ENCODE assay signal across 25 mouse cellular contexts in the genomic region with DNA sequence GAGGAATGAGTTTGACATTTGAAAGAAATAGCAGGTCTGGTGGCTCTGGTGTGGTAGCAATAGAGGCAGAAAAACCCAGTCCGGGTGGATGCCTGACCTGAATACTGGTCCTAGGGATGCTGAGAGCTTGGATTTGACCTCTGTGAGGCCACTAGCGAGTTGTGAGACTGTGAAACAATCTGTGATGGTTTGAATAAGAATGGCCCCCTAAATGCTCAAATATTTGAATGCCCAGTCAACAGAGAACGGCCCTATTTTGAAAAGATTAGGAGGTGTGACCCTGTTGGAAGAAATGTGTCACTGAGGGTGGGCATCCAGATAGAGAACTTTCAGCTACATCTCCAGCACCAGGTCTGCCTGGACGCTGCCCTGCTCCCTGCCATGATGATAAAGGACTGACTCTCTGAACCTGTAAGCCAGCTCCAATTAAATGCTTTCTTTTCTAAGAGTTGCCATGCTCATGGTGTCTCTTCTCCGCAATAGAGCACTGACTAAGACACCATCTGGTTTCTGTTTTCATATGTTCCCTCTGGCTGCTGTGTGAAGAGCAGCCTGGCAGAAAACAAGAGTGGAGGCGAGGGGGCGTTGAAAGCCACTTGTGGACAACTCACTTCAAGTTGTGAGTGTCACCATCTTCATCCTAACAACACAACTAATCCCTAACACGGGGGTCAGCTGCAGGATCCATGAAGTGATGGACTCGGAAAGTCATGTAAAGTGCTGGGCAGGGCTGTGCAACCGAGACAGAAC. TPM values are rescaled to one million over a fixed set of nuclear protein-coding genes. Genes with fewer than 3 reads are reported as not detected.
DNase-seq lines count a peak whose midpoint lies in the region; ATAC-seq lines count a peak whose summit lies in the region.
"Had no signal": no experiment of that assay in that cellular context is flagged by ENCODE, and none has a peak within 500 bp of the region (broad histone marks: within the 10 kb centered on the region; RNA-seq: fewer than 3 reads in every experiment).

No protein-coding gene starts in this region.

- 50% methylated on average over 10 of the region's 10 CpGs for WGBS in heart, embryonic 12.5 days

- H3K27ac ChIP-seq in heart, embryonic 12.5 days (ENCODE audit: poor library complexity, severe bottlenecking), result no peak overlapping the region
- H3K27ac ChIP-seq: gastrocnemius, adult 2 months; heart, embryonic 15.5 days; hindbrain, postnatal 0 days; limb, embryonic 13.5 days; liver, embryonic 13.5 days; lung, embryonic 15.5 days; macrophage; neural tube, embryonic 13.5 days; stomach, postnatal 0 days had no signal

- H3K9me3 ChIP-seq in heart, embryonic 12.5 days (replicated peaks), result no peaks in the 10 kb centered on the region
- H3K9me3 ChIP-seq: heart, embryonic 15.5 days; limb, embryonic 13.5 days; liver, embryonic 13.5 days; lung, embryonic 15.5 days; neural tube, embryonic 13.5 days had no signal

- peaks cover 10% of the 10 kb centered on the region for H3K27me3 ChIP-seq in heart, embryonic 12.5 days (replicated peaks)
- H3K27me3 ChIP-seq: limb, embryonic 13.5 days; neural tube, embryonic 13.5 days had no signal

- 0 out of 2 replicates have a peak overlapping the region, but pooled peaks have one; percentile 17 for H3K4me2 ChIP-seq in heart, embryonic 12.5 days
- H3K4me2 ChIP-seq: heart, embryonic 15.5 days; limb, embryonic 13.5 days; liver, embryonic 13.5 days; lung, embryonic 15.5 days; midbrain, embryonic 11.5 days; neural tube, embryonic 13.5 days had no signal

- H3K4me1 ChIP-seq in heart, embryonic 12.5 days (replicated peaks), result peaks cover 19% of the 10 kb centered on the region
- H3K4me1 ChIP-seq: liver, embryonic 13.5 days had no signal

- no peak for DNase-seq in heart, postnatal 25 days (ENCODE audit: low spot score)
- peak; percentile 44 to 49 for DNase-seq in left cerebral cortex, postnatal 36 days (ENCODE audit: low spot score in 2 of 2)
- DNase-seq in left cerebral cortex, adult 11 months (ENCODE audit: low spot score), result no peak
- peak; percentile 57 for DNase-seq in ZHBTc4 (ENCODE audit: low read depth, low spot score)
- peak; percentile 67 for DNase-seq in layer of hippocampus, adult 9-11 months
- no peak for DNase-seq in cerebellum, postnatal 14 days
- no peak for DNase-seq in thymus, postnatal 10 days (ENCODE audit: low spot score in 2 of 2)
- DNase-seq: adrenal gland, adult 8-10 months; B cell, adult 2 months; cerebellum, adult 9-11 months; forebrain, postnatal 0 days; gastrocnemius, adult 2 months; kidney, adult 11 months; liver, embryonic 13.5 days; thymus, postnatal 14 days had no signal

- no peak for ATAC-seq in heart, embryonic 12.5 days (ENCODE audit: insufficient number of reproducible peaks, low FRiP score)
- ATAC-seq: forebrain, postnatal 0 days; hindbrain, postnatal 0 days had no signal

- intact Hi-C loops in heart, postnatal 25 days (cut with DNase I), result no loop called here
- intact Hi-C loops in left cerebral cortex, postnatal 36 days (cut with DNase I), result no loop called here

- H3K9ac ChIP-seq in heart, embryonic 12.5 days, result no peak overlapping the region; the same call in 1 of the 2 replicates
- H3K9ac ChIP-seq: forebrain, postnatal 0 days; heart, embryonic 15.5 days; limb, embryonic 13.5 days; liver, embryonic 13.5 days; lung, embryonic 15.5 days; neural tube, embryonic 13.5 days had no signal

- H3K36me3 ChIP-seq in heart, embryonic 12.5 days, result no peaks in the 10 kb centered on the region
- H3K36me3 ChIP-seq: heart, embryonic 15.5 days; liver, embryonic 13.5 days; lung, embryonic 15.5 days had no signal

- no peak overlapping the region for H3K4me3 ChIP-seq in heart, embryonic 12.5 days
- H3K4me3 ChIP-seq: gastrocnemius, adult 2 months; heart, embryonic 15.5 days; limb, embryonic 13.5 days; liver, embryonic 13.5 days; lung, embryonic 15.5 days; neural tube, embryonic 13.5 days had no signal

RNA-seq across cellular contexts. Expression of a gene that starts 9.9 kb away (rescaled TPM):
- 13.0 and 14.4 TPM in 2 replicates for polyA plus RNA-seq in heart, embryonic 12.5 days (2016; fragmentation: Nextera tagmentation; extraction: Ambion mirVana)
- total RNA-seq in heart, postnatal 25 days (2021), result 10 to 100 TPM; 39.9 to 40.3 TPM
- total RNA-seq in left cerebral cortex, postnatal 36 days (2021), result 10 to 100 TPM; 60.1 to 61.2 TPM

RNA-seq across cellular contexts. Expression of a gene that starts 10.1 kb away (rescaled TPM):
- 2.0 and 3.0 TPM in 2 replicates for polyA plus RNA-seq in heart, embryonic 12.5 days (2016; fragmentation: Nextera tagmentation; extraction: Ambion mirVana)
- total RNA-seq in heart, postnatal 25 days (2021), result under 1 TPM; 0.49 to 0.73 TPM
- total RNA-seq in left cerebral cortex, postnatal 36 days (2021), result 100 to 1,000 TPM; 114 to 121 TPM
- total RNA-seq: hematopoietic stem cell, adult 5-6 weeks had no signal
- polyA plus RNA-seq: macrophage had no signal

RNA-seq across cellular contexts. Expression of a gene that starts 34.2 kb away (rescaled TPM):
- polyA plus RNA-seq in heart, embryonic 12.5 days (2016; fragmentation: Nextera tagmentation; extraction: Ambion mirVana), result 19.2 and 21.7 TPM in 2 replicates
- 10 to 100 TPM; 23.6 to 26.4 TPM for total RNA-seq in heart, postnatal 25 days (2021)
- 10 to 100 TPM; 60.7 to 71.5 TPM for total RNA-seq in left cerebral cortex, postnatal 36 days (2021)

Comparison
In these comparisons a context has a peak if more than half of its experiments do, and no peak if none do; other contexts are left out.
1. DNase-seq: peak in left cerebral cortex, postnatal 36 days (2 of 2), ZHBTc4 (single experiment) and layer of hippocampus, adult 9-11 months (single experiment); none in heart, postnatal 25 days (single experiment), left cerebral cortex, adult 11 months (single experiment), cerebellum, postnatal 14 days (0 of 2) and thymus, postnatal 10 days (0 of 2).
2. RNA of a gene that starts 10.1 kb away (total RNA-seq): 114 to 121 TPM in left cerebral cortex, postnatal 36 days; 0.49 to 0.73 TPM in heart, postnatal 25 days; every median in the first group is over 10 times any median in the second.